Mouse (Mus musculus) C2C12 (cell line): ENCODE data around the gene Tjap1. TPM values are rescaled to one million over a fixed set of nuclear protein-coding genes. Genes with fewer than 3 reads are reported as not detected.

Experiments used
- microRNA-seq: library from miRNA; unstranded; fragments of <30 nt; microRNA quantifications from one replicate; pipeline ENCODE4, GENCODE M21; 2019; ENCODE audit warnings: borderline microRNAs expressed
- polyA plus RNA-seq: library from polyadenylated mRNA; unstranded; fragments of >200 nt; fragmentation: generic; extraction: Trizol; gene quantifications from one replicate; pipeline ENCODE4 v1.2.1, GENCODE M21; 2012; ENCODE audit warnings: missing spikeins

Tjap1 gene
- polyA plus RNA-seq, 1 experiment = 79.3 TPM

Small RNA genes lying within 50 kb of the gene (microRNA-seq; reads per million reads assigned to microRNA genes)
- 0.40 reads per million, percentile 3 among the genes with 10 or more reads in this experiment for gene Mir693

Other genes starting within 250 kb of the Tjap1 start
- gene Mrps18a, start 172.0 kb downstream of the Tjap1 start, polyA plus RNA-seq = 136 TPM
- 2.5 TPM for gene Rsph9, start 138.8 kb downstream of the Tjap1 start, polyA plus RNA-seq
- 29.6 TPM for gene Mad2l1bp, start 129.5 kb downstream of the Tjap1 start, polyA plus RNA-seq
- gene Gtpbp2, start 122.0 kb downstream of the Tjap1 start, polyA plus RNA-seq = 14.4 TPM
- gene Polh, start 80.4 kb downstream of the Tjap1 start, polyA plus RNA-seq = 14.4 TPM
- 46.1 TPM for gene Xpo5, start 80.2 kb downstream of the Tjap1 start, polyA plus RNA-seq
- 125 TPM for gene Polr1c, start 35.0 kb downstream of the Tjap1 start, polyA plus RNA-seq
- gene Yipf3, start 34.9 kb downstream of the Tjap1 start, polyA plus RNA-seq = 78.3 TPM
- gene Lrrc73, start 29.5 kb downstream of the Tjap1 start, polyA plus RNA-seq = 5.3 TPM
- 14.7 TPM for gene Dlk2, start 14.4 kb upstream of the Tjap1 start, polyA plus RNA-seq
- gene Abcc10, start 45.3 kb upstream of the Tjap1 start, polyA plus RNA-seq = 4.0 TPM
- 3.4 TPM for gene Zfp318, start 100.7 kb upstream of the Tjap1 start, polyA plus RNA-seq
- not detected for gene Crip3, start 145.9 kb upstream of the Tjap1 start, polyA plus RNA-seq
- not detected for gene Slc22a7, start 155.4 kb upstream of the Tjap1 start, polyA plus RNA-seq
- gene Ttbk1, start 204.6 kb upstream of the Tjap1 start, polyA plus RNA-seq = 0.01 TPM
- gene Dnph1, start 213.7 kb upstream of the Tjap1 start, polyA plus RNA-seq = 68.0 TPM